In the genomic region with DNA sequence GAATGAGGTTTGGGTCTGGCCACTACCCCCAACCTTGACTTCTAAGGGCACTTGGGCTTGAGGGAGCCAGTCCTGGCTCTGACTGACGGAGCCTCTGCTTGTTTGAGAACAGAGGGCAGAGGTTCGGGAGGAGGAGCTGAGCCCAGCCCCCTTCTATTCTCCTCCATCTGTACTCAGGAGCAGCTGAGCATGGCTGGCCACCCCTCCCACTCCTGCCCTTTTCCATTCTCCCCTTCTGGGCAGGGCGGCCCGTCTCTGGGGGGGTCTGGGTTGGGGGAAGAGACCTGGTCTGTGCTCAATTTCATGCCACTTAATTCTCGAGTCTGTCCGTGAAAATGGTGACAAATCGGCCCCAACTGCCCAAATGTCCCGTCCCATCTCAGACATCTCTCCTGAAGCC, we compare ENCODE assay signal across 27 mouse cellular contexts. TPM values are rescaled to one million over a fixed set of nuclear protein-coding genes. Genes with fewer than 3 reads are reported as not detected.
A peak's percentile ranks its signal among the peaks of the same experiment; 100 is the strongest.
DNase-seq lines count a peak whose midpoint lies in the region; ATAC-seq and TF ChIP-seq lines count a peak whose summit lies in the region.
"Had no signal": no experiment of that assay in that cellular context is flagged by ENCODE, and none has a peak within 500 bp of the region (broad histone marks: within the 10 kb centered on the region; RNA-seq: fewer than 3 reads in every experiment).

No protein-coding gene starts in this region.

- H3K9me3 ChIP-seq in forebrain, embryonic 12.5 days: no peaks in the 10 kb centered on the region
- H3K9me3 ChIP-seq in forebrain, embryonic 13.5 days (replicated peaks): no peaks in the 10 kb centered on the region
- H3K9me3 ChIP-seq in midbrain, embryonic 10.5 days (replicated peaks): no peaks in the 10 kb centered on the region
- H3K9me3 ChIP-seq in midbrain, postnatal 0 days (ENCODE audit: low read length): no peaks in the 10 kb centered on the region
- no peaks in the 10 kb centered on the region for H3K9me3 ChIP-seq in hindbrain, postnatal 0 days (ENCODE audit: low read length)
- H3K9me3 ChIP-seq in neural tube, embryonic 11.5 days (ENCODE audit: control insufficient read depth, low read length): no peaks in the 10 kb centered on the region
- H3K9me3 ChIP-seq: G1E; heart, embryonic 13.5 days had no signal

- H3K36me3 ChIP-seq in forebrain, embryonic 12.5 days (replicated peaks): no peaks in the 10 kb centered on the region
- no peaks in the 10 kb centered on the region for H3K36me3 ChIP-seq in forebrain, embryonic 13.5 days (ENCODE audit: poor library complexity, severe bottlenecking)
- H3K36me3 ChIP-seq in midbrain, embryonic 10.5 days: no peaks in the 10 kb centered on the region
- H3K36me3 ChIP-seq in midbrain, postnatal 0 days (ENCODE audit: insufficient read depth, low read length): no peaks in the 10 kb centered on the region
- no peaks in the 10 kb centered on the region for H3K36me3 ChIP-seq in hindbrain, postnatal 0 days (ENCODE audit: insufficient read depth, low read length)
- H3K36me3 ChIP-seq in neural tube, embryonic 11.5 days (ENCODE audit: control insufficient read depth, insufficient read depth, low read length): no peaks in the 10 kb centered on the region
- H3K36me3 ChIP-seq: G1E; heart, embryonic 13.5 days had no signal

- peak; percentile 40 for DNase-seq in midbrain, embryonic 10.5 days (ENCODE audit: low spot score)
- no peak for DNase-seq in midbrain, postnatal 0 days (ENCODE audit: low spot score)
- peak; percentile 14 for DNase-seq in hindbrain, postnatal 0 days (ENCODE audit: low spot score)
- peak; percentile 57 for DNase-seq in neural tube, embryonic 11.5 days (ENCODE audit: low spot score)
- no peak for DNase-seq in adrenal gland, postnatal 10 days
- DNase-seq: B cell, adult 2 months; cerebellum, adult 18-20 months; cerebellum, postnatal 25 days; gastrocnemius, postnatal 14 days; heart, adult 18-20 months; heart, postnatal 14 days; lung, postnatal 4 days; thymus, adult 2 months had no signal

- 0 out of 2 replicates have a peak, but pooled peaks have one; percentile 53 for ATAC-seq in forebrain, embryonic 12.5 days (ENCODE audit: low FRiP score)
- no peak for ATAC-seq in forebrain, embryonic 13.5 days
- ATAC-seq in midbrain, postnatal 0 days (ENCODE audit: low FRiP score): no peak
- ATAC-seq in hindbrain, postnatal 0 days: no peak
- ATAC-seq in neural tube, embryonic 11.5 days (ENCODE audit: insufficient read depth, low FRiP score, low TSS enrichment): peak; percentile 71; the same call in 1 of the 2 replicates
- ATAC-seq: forebrain, embryonic 14.5 days; intestine, postnatal 0 days; Patski had no signal

- H3K27ac ChIP-seq in forebrain, embryonic 12.5 days: 0 out of 2 replicates have a peak overlapping the region, but pooled peaks have one; percentile 36
- H3K27ac ChIP-seq in forebrain, embryonic 13.5 days: no peak overlapping the region
- 0 out of 2 replicates have a peak overlapping the region, but pooled peaks have one; percentile 52 for H3K27ac ChIP-seq in midbrain, embryonic 10.5 days (replicated peaks)
- no peak overlapping the region for H3K27ac ChIP-seq in midbrain, postnatal 0 days (ENCODE audit: low read depth, low read length)
- H3K27ac ChIP-seq in hindbrain, postnatal 0 days: no peak overlapping the region
- no peak overlapping the region for H3K27ac ChIP-seq in neural tube, embryonic 11.5 days (ENCODE audit: low read depth, low read length)
- H3K27ac ChIP-seq: heart, embryonic 13.5 days; kidney, postnatal 0 days; stomach, postnatal 0 days had no signal

- H3K9ac ChIP-seq in forebrain, embryonic 12.5 days: no peak overlapping the region
- no peak overlapping the region for H3K9ac ChIP-seq in forebrain, embryonic 13.5 days
- no peak overlapping the region for H3K9ac ChIP-seq in midbrain, postnatal 0 days (replicated peaks; ENCODE audit: low read length, poor library complexity, severe bottlenecking)
- H3K9ac ChIP-seq in hindbrain, postnatal 0 days (replicated peaks; ENCODE audit: low read length): no peak overlapping the region
- no peak overlapping the region for H3K9ac ChIP-seq in neural tube, embryonic 11.5 days (ENCODE audit: low read length)
- H3K9ac ChIP-seq: heart, embryonic 13.5 days had no signal

- no peak overlapping the region for H3K4me3 ChIP-seq in forebrain, embryonic 12.5 days (replicated peaks)
- no peak overlapping the region for H3K4me3 ChIP-seq in forebrain, embryonic 13.5 days
- H3K4me3 ChIP-seq in midbrain, embryonic 10.5 days: no peak overlapping the region
- no peak overlapping the region for H3K4me3 ChIP-seq in midbrain, postnatal 0 days (ENCODE audit: low read depth, low read length)
- H3K4me3 ChIP-seq in hindbrain, postnatal 0 days (ENCODE audit: low read length): no peak overlapping the region
- H3K4me3 ChIP-seq in neural tube, embryonic 11.5 days (ENCODE audit: low read depth, low read length): no peak overlapping the region
- H3K4me3 ChIP-seq: heart, embryonic 13.5 days; myocyte had no signal

- H3K4me1 ChIP-seq in forebrain, embryonic 12.5 days: peaks cover 48% of the 10 kb centered on the region
- peaks cover 46% of the 10 kb centered on the region for H3K4me1 ChIP-seq in forebrain, embryonic 13.5 days
- H3K4me1 ChIP-seq in midbrain, embryonic 10.5 days: peaks cover 57% of the 10 kb centered on the region
- H3K4me1 ChIP-seq in midbrain, postnatal 0 days (ENCODE audit: insufficient read depth, low read length): peaks cover 12% of the 10 kb centered on the region; the same call in 1 of the 2 replicates
- H3K4me1 ChIP-seq in hindbrain, postnatal 0 days (ENCODE audit: insufficient read depth, low read length): no peaks in the 10 kb centered on the region
- H3K4me1 ChIP-seq in neural tube, embryonic 11.5 days (ENCODE audit: control insufficient read depth, insufficient read depth, low read length): peaks cover 11% of the 10 kb centered on the region; the same call in 1 of the 2 replicates
- H3K4me1 ChIP-seq: heart, embryonic 13.5 days had no signal

- no peak for TF ChIP-seq CTCF in midbrain, postnatal 0 days (IDR thresholded peaks at IDR 0.05)
- no peak for TF ChIP-seq CTCF in hindbrain, postnatal 0 days (IDR thresholded peaks at IDR 0.05; ENCODE audit: low read depth)

- no peak overlapping the region; the same call in 1 of the 2 replicates for H3K4me2 ChIP-seq in forebrain, embryonic 12.5 days
- no peak overlapping the region for H3K4me2 ChIP-seq in forebrain, embryonic 13.5 days
- no peak overlapping the region for H3K4me2 ChIP-seq in midbrain, postnatal 0 days (ENCODE audit: low read depth, low read length, poor library complexity, severe bottlenecking)
- H3K4me2 ChIP-seq in hindbrain, postnatal 0 days (ENCODE audit: low read depth, low read length): no peak overlapping the region
- H3K4me2 ChIP-seq in neural tube, embryonic 11.5 days (ENCODE audit: low read depth): no peak overlapping the region
- H3K4me2 ChIP-seq: heart, embryonic 13.5 days had no signal

- peaks cover 48% of the 10 kb centered on the region for H3K27me3 ChIP-seq in forebrain, embryonic 12.5 days
- H3K27me3 ChIP-seq in forebrain, embryonic 13.5 days: peaks cover 39% of the 10 kb centered on the region
- peaks cover 87% of the 10 kb centered on the region for H3K27me3 ChIP-seq in midbrain, embryonic 10.5 days (ENCODE audit: low read depth, poor library complexity, severe bottlenecking)
- H3K27me3 ChIP-seq in midbrain, postnatal 0 days (ENCODE audit: insufficient read depth, low read length): no peaks in the 10 kb centered on the region
- H3K27me3 ChIP-seq in hindbrain, postnatal 0 days (ENCODE audit: insufficient read depth, low read length): no peaks in the 10 kb centered on the region
- no peaks in the 10 kb centered on the region for H3K27me3 ChIP-seq in neural tube, embryonic 11.5 days (ENCODE audit: control insufficient read depth, insufficient read depth, low read length)

- WGBS in forebrain, embryonic 12.5 days: 32% methylated on average over 8 of the region's 8 CpGs
- 34% methylated on average over 8 of the region's 8 CpGs for WGBS in forebrain, embryonic 13.5 days
- WGBS in midbrain, embryonic 10.5 days: 19% methylated on average over 8 of the region's 8 CpGs
- WGBS in midbrain, postnatal 0 days: 20% methylated on average over 8 of the region's 8 CpGs
- WGBS in hindbrain, postnatal 0 days: 25% methylated on average over 8 of the region's 8 CpGs
- 25% methylated on average over 8 of the region's 8 CpGs for WGBS in neural tube, embryonic 11.5 days

RNA-seq across cellular contexts. Expression of gene Lhx1, which starts 49.5 kb away (rescaled TPM):
- 16.4 and 16.8 TPM in 2 replicates for polyA plus RNA-seq in forebrain, embryonic 12.5 days (2016; fragmentation: Nextera tagmentation; extraction: Ambion mirVana)
- polyA plus RNA-seq in forebrain, embryonic 13.5 days (2015; fragmentation: Nextera tagmentation; extraction: Ambion mirVana): 7.6 and 8.2 TPM in 2 replicates
- polyA plus RNA-seq in midbrain, embryonic 10.5 days (2016; fragmentation: Nextera tagmentation; extraction: Ambion mirVana): 5.5 and 19.7 TPM in 2 replicates
- 34.2 and 44.9 TPM in 2 replicates for total RNA-seq in midbrain, postnatal 0 days (2014; rRNA removed)
- 21.3 and 22.5 TPM in 2 replicates for polyA plus RNA-seq in midbrain, postnatal 0 days (2015; fragmentation: Nextera tagmentation; extraction: Ambion mirVana)
- total RNA-seq in hindbrain, postnatal 0 days (2014; rRNA removed): 49.7 and 52.0 TPM in 2 replicates
- polyA plus RNA-seq in hindbrain, postnatal 0 days (2015; fragmentation: Nextera tagmentation; extraction: Ambion mirVana): 28.9 and 32.0 TPM in 2 replicates
- polyA plus RNA-seq in neural tube, embryonic 11.5 days (2014; fragmentation: Nextera tagmentation; extraction: Ambion mirVana): 42.4 and 46.3 TPM in 2 replicates
- total RNA-seq in adrenal gland, postnatal 10 days (2021): under 1 TPM in 1 of 2 experiments, not detected in 1; 0.15 TPM
- total RNA-seq: adrenal gland, adult 18-20 months; gastrocnemius, postnatal 14 days; heart, adult 18-20 months; heart, postnatal 14 days; liver, adult 2 months; megakaryocyte-erythroid progenitor cell, adult 5-6 weeks had no signal
- polyA plus RNA-seq: G1E; heart, embryonic 13.5 days; liver, adult 2 months; lung, embryonic 16.5 days; myocyte; stomach, postnatal 0 days had no signal

Comparison
In these comparisons a context has a peak if more than half of its experiments do, and no peak if none do; other contexts are left out.
1. ATAC-seq: peak in forebrain, embryonic 12.5 days (single experiment) and neural tube, embryonic 11.5 days (single experiment); none in forebrain, embryonic 13.5 days (single experiment), midbrain, postnatal 0 days (single experiment) and hindbrain, postnatal 0 days (single experiment).
2. H3K27ac ChIP-seq: peak in forebrain, embryonic 12.5 days (single experiment) and midbrain, embryonic 10.5 days (single experiment); none in forebrain, embryonic 13.5 days (single experiment), midbrain, postnatal 0 days (single experiment), hindbrain, postnatal 0 days (single experiment) and neural tube, embryonic 11.5 days (single experiment).
3. DNase-seq: peak in midbrain, embryonic 10.5 days (single experiment), hindbrain, postnatal 0 days (single experiment) and neural tube, embryonic 11.5 days (single experiment); none in midbrain, postnatal 0 days (single experiment) and adrenal gland, postnatal 10 days (single experiment).